Mouse (Mus musculus) ES-Bruce4 (cell line): ENCODE results near the gene Gpr156.

ENCODE experiments used
- EP300 ChIP-seq: IDR thresholded peaks from 2 replicates; pipeline ENCODE4 v1.6.1; 2011; ENCODE audit warnings: low read depth, low read length; ENCODE audit not compliant: insufficient read depth
- POLR2A ChIP-seq: IDR thresholded peaks from one replicate; pipeline ENCODE4 v1.8.1; 2011; ENCODE audit warnings: low read length; ENCODE audit not compliant: insufficient read depth

- no peak for TF ChIP-seq EP300
- TF ChIP-seq POLR2A = no peak
These were observed 57.7 kb downstream of the Gpr156 start for GRCm38 (mm10) chr16:37973855-37974519.
